Mouse (Mus musculus) right cerebral cortex, postnatal 10 days (tissue): ENCODE data around the gene Gm3298.
"Not testable (repeated sequence)": the region's sequence is repeated elsewhere in the genome, so short reads cannot be mapped to it uniquely, and the experiment has no call there.

Experiments
- DNase-seq, 2 experiments: peaks; one replicate each; pipeline ENCODE4 v3.0.0; 2021; ENCODE audit warnings: low spot score in 2 of 2

Gm3298 gene

DNA sequence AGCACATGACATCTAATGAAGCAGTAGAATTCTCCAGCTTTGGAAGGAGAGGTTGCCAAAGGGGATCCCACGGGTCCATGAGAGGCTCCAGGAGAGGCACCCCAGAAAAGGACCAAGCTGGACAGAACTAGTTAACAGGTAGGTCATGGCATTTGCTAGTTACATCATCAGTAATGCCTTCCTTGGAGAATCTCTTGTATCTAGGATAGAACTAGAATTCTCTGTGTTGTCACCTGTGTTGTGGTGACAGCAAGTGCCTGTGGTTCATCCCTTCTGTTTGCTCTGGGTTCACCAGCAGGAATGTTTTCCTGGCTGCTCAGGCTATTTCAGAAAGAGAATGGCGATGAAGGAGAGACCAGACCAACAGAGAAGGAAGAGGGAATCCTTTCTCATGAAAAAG lies at the start of gene Gm3298:
Gene Gm3298, plus strand, starts transcription at position 301 of the 400 bp plus-strand sequence.
- not testable (repeated sequence) for DNase-seq

DNA sequence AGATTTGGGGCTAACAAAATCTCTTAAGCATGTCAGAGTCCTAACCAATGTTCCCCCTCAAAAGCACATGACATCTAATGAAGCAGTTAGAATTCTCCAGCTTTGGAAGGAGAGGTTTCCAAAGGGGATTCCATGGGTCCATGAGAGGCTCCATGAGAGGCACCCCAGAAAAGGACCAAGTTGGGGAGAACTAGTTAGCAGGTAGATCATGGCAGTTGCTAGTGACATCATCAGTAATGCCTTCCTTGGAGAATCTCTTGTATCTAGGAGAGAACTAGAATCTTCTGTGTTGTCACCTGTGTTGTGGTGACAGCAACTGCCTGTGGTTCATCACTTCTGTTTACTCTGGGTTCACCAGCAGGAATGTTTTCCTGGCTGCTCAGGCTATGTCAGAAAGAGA lies 32.1 kb upstream of the Gm3298 start, which contains the start of gene Gm8297:
Gene Gm8297, plus strand, starts transcription at position 301 of the 400 bp plus-strand sequence.
- DNase-seq = not testable (repeated sequence)

DNA sequence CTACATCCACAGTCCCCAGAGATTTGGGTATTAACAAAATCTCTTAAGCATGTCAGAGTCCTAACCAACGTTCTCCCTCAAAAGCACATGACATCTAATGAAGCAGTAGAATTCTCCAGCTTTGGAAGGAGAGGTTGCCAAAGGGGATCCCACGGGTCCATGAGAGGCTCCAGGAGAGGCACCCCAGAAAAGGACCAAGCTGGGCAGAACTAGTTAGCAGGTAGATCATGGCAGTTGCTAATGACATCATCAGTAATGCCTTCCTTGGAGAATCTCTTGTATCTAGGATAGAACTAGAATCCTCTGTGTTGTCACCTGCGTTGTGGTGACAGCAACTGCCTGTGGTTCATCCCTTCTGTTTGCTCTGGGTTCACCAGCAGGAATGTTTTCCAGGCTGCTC lies 34.6 kb downstream of the Gm3298 start, which contains the start of gene 4930555G01Rik:
Gene 4930555G01Rik, plus strand, starts transcription at position 301 of the 400 bp plus-strand sequence.
- not testable (repeated sequence) for DNase-seq
